Mouse (Mus musculus) forebrain, embryonic 14.5 days (tissue): ENCODE measurements around the gene Pbx1. TPM values are rescaled to one million over a fixed set of nuclear protein-coding genes. Genes with fewer than 3 reads are reported as not detected.

ENCODE experiments used
- ATAC-seq: fragments of 200-750 bp; cut with Nextera tagmentation; 2 replicates; pipeline ENCODE4 v1.8.0; 2017; ENCODE audit warnings: mild to moderate bottlenecking, moderate library complexity
- DNase-seq: peaks from one replicate; pipeline ENCODE4 v3.0.0-alpha.2; 2015; ENCODE audit warnings: low spot score
- H3K27ac ChIP-seq: fragments of 300-500 bp; sonication (generic); 2 replicates; pipeline ENCODE4 v1.5.1; 2014; ENCODE audit warnings: low read depth, mild to moderate bottlenecking, control low read depth, low read length, moderate library complexity
- H3K27me3 ChIP-seq: fragments of 300-500 bp; sonication (generic); replicated peaks from 2 replicates; pipeline ENCODE4 v1.6.1; 2014; ENCODE audit warnings: low read length, control low read depth, mixed read lengths; ENCODE audit not compliant: control insufficient read depth, insufficient read depth
- H3K36me3 ChIP-seq: fragments of 300-500 bp; sonication (generic); 2 replicates; pipeline ENCODE4 v1.6.1; 2014; ENCODE audit warnings: low read length, control low read depth; ENCODE audit not compliant: control insufficient read depth, insufficient read depth
- H3K4me1 ChIP-seq: fragments of 300-500 bp; sonication (generic); 2 replicates; pipeline ENCODE4 v1.6.1; 2014; ENCODE audit warnings: antibody characterized with exemption, low read length, control low read depth; ENCODE audit not compliant: control insufficient read depth, insufficient read depth
- H3K4me2 ChIP-seq: fragments of 300-500 bp; sonication (generic); 2 replicates; pipeline ENCODE4 v1.6.1; 2014; ENCODE audit warnings: mild to moderate bottlenecking, control low read depth, low read length
- H3K4me3 ChIP-seq: fragments of 300-500 bp; sonication (generic); 2 replicates; pipeline ENCODE4 v1.5.1; 2014; ENCODE audit warnings: low read depth, low read length, control low read depth
- H3K9ac ChIP-seq: fragments of 300-500 bp; sonication (generic); 2 replicates; pipeline ENCODE4 v1.6.1; 2014; ENCODE audit warnings: mild to moderate bottlenecking, low read length, control low read depth, moderate library complexity
- H3K9me3 ChIP-seq: fragments of 300-500 bp; sonication (generic); replicated peaks from 2 replicates; pipeline ENCODE4 v1.6.1; 2016; ENCODE audit warnings: low read length, control low read depth, mixed read lengths; ENCODE audit not compliant: control insufficient read depth
- WGBS: fragments of 180-500 bp; shearing (Covaris S2); extraction: QIAGEN DNeasy Blood & Tissue Kit; methylation state at CpG from one replicate; pipeline ENCODE4 v1.1.7; 2014; 5-methylcytosine and 5-hydroxymethylcytosine counted together
- polyA plus RNA-seq: library from polyadenylated mRNA; unstranded; fragments of >200 nt; fragmentation: Nextera tagmentation; extraction: Ambion mirVana; gene quantifications from 2 replicates; pipeline ENCODE4 v1.2.1, GENCODE M21; 2014

Pbx1 gene
- polyA plus RNA-seq, 1 experiment from 2014 or later = 66.7 TPM

- H3K36me3 ChIP-seq = no peaks in the 10 kb centered on the region
- peaks cover 53% of the 10 kb centered on the region for H3K4me1 ChIP-seq
- WGBS = 100% methylated on average over 1 of the region's 1 CpGs
- DNase-seq (no peak), ATAC-seq (no peak)
- no peak overlapping the region for H3K4me2 ChIP-seq
- no peak overlapping the region for H3K9ac ChIP-seq
- no peak overlapping the region for H3K27ac ChIP-seq
- H3K27me3 ChIP-seq = no peaks in the 10 kb centered on the region
- no peaks in the 10 kb centered on the region for H3K9me3 ChIP-seq
- no peak overlapping the region for H3K4me3 ChIP-seq
Measured at GRCm38 (mm10) chr1:168322892-168323291, 109.2 kb downstream of the Pbx1 start.

- H3K9me3 ChIP-seq = no peaks in the 10 kb centered on the region
- peaks cover 23% of the 10 kb centered on the region for H3K4me1 ChIP-seq
- no peak overlapping the region for H3K9ac ChIP-seq
- H3K27ac ChIP-seq = no peak overlapping the region
- no peak overlapping the region for H3K4me2 ChIP-seq
- H3K36me3 ChIP-seq = no peaks in the 10 kb centered on the region
- 75% methylated on average over 5 of the region's 5 CpGs for WGBS
- DNase-seq (no peak), ATAC-seq (no peak)
- H3K4me3 ChIP-seq = no peak overlapping the region
- H3K27me3 ChIP-seq = no peaks in the 10 kb centered on the region
Measured at GRCm38 (mm10) chr1:168319695-168320094, 112.4 kb downstream of the Pbx1 start.

GRCm38 (mm10) chr1:168318899-168319469, 113.1 kb downstream of the Pbx1 start:
- no peaks in the 10 kb centered on the region for H3K9me3 ChIP-seq
- H3K9ac ChIP-seq = no peak overlapping the region
- no peaks in the 10 kb centered on the region for H3K36me3 ChIP-seq
- H3K4me1 ChIP-seq = peaks cover 17% of the 10 kb centered on the region; the same call in 1 of the 2 replicates
- no peak overlapping the region for H3K4me3 ChIP-seq
- no peak overlapping the region for H3K4me2 ChIP-seq
- 29% methylated on average over 13 of the region's 13 CpGs for WGBS
- ATAC-seq (no peak), DNase-seq (peak; percentile 38)
- H3K27ac ChIP-seq = no peak overlapping the region
- no peaks in the 10 kb centered on the region for H3K27me3 ChIP-seq

- H3K27me3 ChIP-seq = no peaks in the 10 kb centered on the region
- ATAC-seq (no peak), DNase-seq (no peak)
- no peak overlapping the region for H3K4me2 ChIP-seq
- no peaks in the 10 kb centered on the region for H3K36me3 ChIP-seq
- peaks cover 17% of the 10 kb centered on the region for H3K4me1 ChIP-seq
- no peaks in the 10 kb centered on the region for H3K9me3 ChIP-seq
- H3K4me3 ChIP-seq = no peak overlapping the region
- H3K9ac ChIP-seq = no peak overlapping the region
- no peak overlapping the region for H3K27ac ChIP-seq
Measured at GRCm38 (mm10) chr1:168313772-168314171, 118.3 kb downstream of the Pbx1 start.

GRCm38 (mm10) chr1:168312710-168313447, 119.2 kb downstream of the Pbx1 start:
- Histone ChIP-seq H3K27me3 (no peaks in the 10 kb centered on the region), H3K4me1 (peaks cover 26% of the 10 kb centered on the region), H3K4me3 (no peak overlapping the region), H3K36me3 (no peaks in the 10 kb centered on the region), H3K9ac (no peak overlapping the region), H3K4me2 (no peak overlapping the region), H3K9me3 (no peaks in the 10 kb centered on the region), H3K27ac (no peak overlapping the region)
- 90% methylated on average over 7 of the region's 7 CpGs for WGBS
- DNase-seq (no peak), ATAC-seq (no peak)

- H3K9ac ChIP-seq = no peak overlapping the region
- no peaks in the 10 kb centered on the region for H3K27me3 ChIP-seq
- peak overlapping the region; percentile 15; the same call in 1 of the 2 replicates for H3K27ac ChIP-seq
- no peak overlapping the region for H3K4me2 ChIP-seq
- H3K4me1 ChIP-seq = peaks cover 34% of the 10 kb centered on the region
- 47% methylated on average over 8 of the region's 8 CpGs for WGBS
- ATAC-seq = peak; percentile 52; the same call in 1 of the 2 replicates
- no peaks in the 10 kb centered on the region for H3K36me3 ChIP-seq
- H3K4me3 ChIP-seq = no peak overlapping the region
- H3K9me3 ChIP-seq = no peaks in the 10 kb centered on the region
- DNase-seq = peak; percentile 76
Measured at GRCm38 (mm10) chr1:168309101-168309521, 123.0 kb downstream of the Pbx1 start.

- H3K4me2 ChIP-seq = no peak overlapping the region
- no peak overlapping the region; the same call in 1 of the 2 replicates for H3K27ac ChIP-seq
- H3K9ac ChIP-seq = peak overlapping the region; percentile 10; the same call in 1 of the 2 replicates
- WGBS = 47% methylated on average over 14 of the region's 14 CpGs
- H3K27me3 ChIP-seq = no peaks in the 10 kb centered on the region
- peak; percentile 14; the same call in 1 of the 2 replicates for ATAC-seq
- H3K36me3 ChIP-seq = no peaks in the 10 kb centered on the region
- no peaks in the 10 kb centered on the region for H3K9me3 ChIP-seq
- peaks cover 34% of the 10 kb centered on the region for H3K4me1 ChIP-seq
- H3K4me3 ChIP-seq = no peak overlapping the region
- DNase-seq = no peak
Measured at GRCm38 (mm10) chr1:168307275-168308182, 124.5 kb downstream of the Pbx1 start.

GRCm38 (mm10) chr1:168300505-168300904, 131.6 kb downstream of the Pbx1 start:
- 30% methylated on average over 6 of the region's 6 CpGs for WGBS
- Histone ChIP-seq H3K27me3 (no peaks in the 10 kb centered on the region), H3K4me2 (peak overlapping the region; percentile 33), H3K4me3 (no peak overlapping the region), H3K27ac (peak overlapping the region; percentile 87), H3K9me3 (no peaks in the 10 kb centered on the region), H3K9ac (peak overlapping the region; percentile 47), H3K36me3 (no peaks in the 10 kb centered on the region; the same call in 1 of the 2 replicates), H3K4me1 (peaks cover 29% of the 10 kb centered on the region)
- ATAC-seq (no peak), DNase-seq (no peak)
